Mouse (Mus musculus): Measurements from ENCODE around the gene Tnfrsf4. TPM values are rescaled to one million over a fixed set of nuclear protein-coding genes. Genes with fewer than 3 reads are reported as not detected.

The Tnfrsf4 gene
- total RNA-seq, 2 experiments from 2014 or later, result 1.2 to 2.1 TPM

GRCm38 (mm10) chr4:156064510-156064897 lies 50.9 kb downstream of the Tnfrsf4 start:
- ATAC-seq (ENCODE audit: poor library complexity, severe bottlenecking), result no peak

GRCm38 (mm10) chr4:156065156-156065894 lies 51.7 kb downstream of the Tnfrsf4 start:
- no peak for ATAC-seq (ENCODE audit: poor library complexity, severe bottlenecking)

Other genes with a start within 250 kb of the Tnfrsf4 start
- gene Vwa1, start 239.1 kb upstream of the Tnfrsf4 start, total RNA-seq (2015), result not detected in 2 replicates
- gene Vwa1, start 239.1 kb upstream of the Tnfrsf4 start, total RNA-seq (2017), result 0.20 TPM in 1 of 2 replicates, not detected in the other
- 0.07 TPM in 1 of 2 replicates, not detected in the other for gene Tmem88b, start 228.0 kb upstream of the Tnfrsf4 start, total RNA-seq (2015)
- gene Tmem88b, start 228.0 kb upstream of the Tnfrsf4 start, total RNA-seq (2017), result not detected in 2 replicates
- not detected in 2 replicates for gene Ankrd65, start 223.4 kb upstream of the Tnfrsf4 start, total RNA-seq (2015)
- not detected in 2 replicates for gene Ankrd65, start 223.4 kb upstream of the Tnfrsf4 start, total RNA-seq (2017)
- 131 and 139 TPM in 2 replicates for gene Mrpl20, start 211.0 kb upstream of the Tnfrsf4 start, total RNA-seq (2015)
- 49.5 and 50.2 TPM in 2 replicates for gene Mrpl20, start 211.0 kb upstream of the Tnfrsf4 start, total RNA-seq (2017)
- 65.8 and 69.8 TPM in 2 replicates for gene Ccnl2, start 201.4 kb upstream of the Tnfrsf4 start, total RNA-seq (2015)
- gene Ccnl2, start 201.4 kb upstream of the Tnfrsf4 start, total RNA-seq (2017), result 93.7 and 95.6 TPM in 2 replicates
- gene Aurkaip1, start 182.6 kb upstream of the Tnfrsf4 start, total RNA-seq (2015), result 99.7 and 101 TPM in 2 replicates
- gene Aurkaip1, start 182.6 kb upstream of the Tnfrsf4 start, total RNA-seq (2017), result 131 and 143 TPM in 2 replicates
- gene Mxra8, start 174.2 kb upstream of the Tnfrsf4 start, total RNA-seq (2015), result not detected in 2 replicates
- 1.2 TPM in 2 replicates for gene Mxra8, start 174.2 kb upstream of the Tnfrsf4 start, total RNA-seq (2017)
- 9.8 and 10.8 TPM in 2 replicates for gene Dvl1, start 166.4 kb upstream of the Tnfrsf4 start, total RNA-seq (2015)
- 10.5 and 11.3 TPM in 2 replicates for gene Dvl1, start 166.4 kb upstream of the Tnfrsf4 start, total RNA-seq (2017)
- 0.93 and 1.4 TPM in 2 replicates for gene Tas1r3, start 150.5 kb upstream of the Tnfrsf4 start, total RNA-seq (2015)
- 0.66 and 1.1 TPM in 2 replicates for gene Tas1r3, start 150.5 kb upstream of the Tnfrsf4 start, total RNA-seq (2017)
- gene Cptp, start 144.4 kb upstream of the Tnfrsf4 start, total RNA-seq (2015), result 9.1 and 11.7 TPM in 2 replicates
- gene Cptp, start 144.4 kb upstream of the Tnfrsf4 start, total RNA-seq (2017), result 8.8 and 14.1 TPM in 2 replicates
- gene Ints11, start 144.3 kb upstream of the Tnfrsf4 start, total RNA-seq (2015), result 35.0 and 40.9 TPM in 2 replicates
- 22.0 and 23.0 TPM in 2 replicates for gene Ints11, start 144.3 kb upstream of the Tnfrsf4 start, total RNA-seq (2017)
- 11.4 and 14.1 TPM in 2 replicates for gene Pusl1, start 122.1 kb upstream of the Tnfrsf4 start, total RNA-seq (2015)
- gene Pusl1, start 122.1 kb upstream of the Tnfrsf4 start, total RNA-seq (2017), result 8.9 and 11.5 TPM in 2 replicates
- gene Acap3, start 122.0 kb upstream of the Tnfrsf4 start, total RNA-seq (2015), result 19.4 and 22.3 TPM in 2 replicates
- gene Acap3, start 122.0 kb upstream of the Tnfrsf4 start, total RNA-seq (2017), result 18.0 and 23.7 TPM in 2 replicates
- gene Ube2j2, start 70.0 kb upstream of the Tnfrsf4 start, total RNA-seq (2015), result 65.3 and 67.7 TPM in 2 replicates
- 91.4 and 101 TPM in 2 replicates for gene Ube2j2, start 70.0 kb upstream of the Tnfrsf4 start, total RNA-seq (2017)
- gene C1qtnf12, start 51.5 kb upstream of the Tnfrsf4 start, total RNA-seq (2015), result 30.3 and 40.1 TPM in 2 replicates
- gene C1qtnf12, start 51.5 kb upstream of the Tnfrsf4 start, total RNA-seq (2017), result 9.4 and 14.6 TPM in 2 replicates
- gene B3galt6, start 21.2 kb upstream of the Tnfrsf4 start, total RNA-seq (2015), result 3.5 and 3.6 TPM in 2 replicates
- 3.5 and 4.0 TPM in 2 replicates for gene B3galt6, start 21.2 kb upstream of the Tnfrsf4 start, total RNA-seq (2017)
- gene Sdf4, start 21.0 kb upstream of the Tnfrsf4 start, total RNA-seq (2015), result 43.6 and 57.5 TPM in 2 replicates
- 216 and 221 TPM in 2 replicates for gene Sdf4, start 21.0 kb upstream of the Tnfrsf4 start, total RNA-seq (2017)
- gene Tnfrsf18, start 12.3 kb downstream of the Tnfrsf4 start, total RNA-seq (2015), result 2.7 and 10.3 TPM in 2 replicates
- 6.0 and 7.2 TPM in 2 replicates for gene Tnfrsf18, start 12.3 kb downstream of the Tnfrsf4 start, total RNA-seq (2017)
- not detected in 2 replicates for gene Ttll10, start 45.6 kb downstream of the Tnfrsf4 start, total RNA-seq (2015)
- not detected in 2 replicates for gene Ttll10, start 45.6 kb downstream of the Tnfrsf4 start, total RNA-seq (2017)
- gene 9430015G10Rik, start 96.1 kb downstream of the Tnfrsf4 start, total RNA-seq (2015), result 11.7 and 15.7 TPM in 2 replicates
- 20.1 and 27.5 TPM in 2 replicates for gene 9430015G10Rik, start 96.1 kb downstream of the Tnfrsf4 start, total RNA-seq (2017)
- 0.09 and 0.60 TPM in 2 replicates for gene Rnf223, start 116.7 kb downstream of the Tnfrsf4 start, total RNA-seq (2015)
- 0.08 and 0.11 TPM in 2 replicates for gene Rnf223, start 116.7 kb downstream of the Tnfrsf4 start, total RNA-seq (2017)
- 2.9 and 4.2 TPM in 2 replicates for gene Agrn, start 183.6 kb downstream of the Tnfrsf4 start, total RNA-seq (2015)
- 1.8 and 2.9 TPM in 2 replicates for gene Agrn, start 183.6 kb downstream of the Tnfrsf4 start, total RNA-seq (2017)
- 6.3 and 6.4 TPM in 2 replicates for gene Isg15, start 187.0 kb downstream of the Tnfrsf4 start, total RNA-seq (2015)
- 5.4 and 7.2 TPM in 2 replicates for gene Isg15, start 187.0 kb downstream of the Tnfrsf4 start, total RNA-seq (2017)
- 0.11 and 0.42 TPM in 2 replicates for gene AW011738, start 189.5 kb downstream of the Tnfrsf4 start, total RNA-seq (2015)
- 0.49 and 0.66 TPM in 2 replicates for gene AW011738, start 189.5 kb downstream of the Tnfrsf4 start, total RNA-seq (2017)
- 0.11 TPM in 1 of 2 replicates, not detected in the other for gene Perm1, start 202.0 kb downstream of the Tnfrsf4 start, total RNA-seq (2015)
- not detected in 2 replicates for gene Perm1, start 202.0 kb downstream of the Tnfrsf4 start, total RNA-seq (2017)
- gene Plekhn1, start 221.0 kb downstream of the Tnfrsf4 start, total RNA-seq (2015), result 8.5 and 10.5 TPM in 2 replicates
- 11.2 and 14.1 TPM in 2 replicates for gene Plekhn1, start 221.0 kb downstream of the Tnfrsf4 start, total RNA-seq (2017)
- gene Noc2l, start 222.2 kb downstream of the Tnfrsf4 start, total RNA-seq (2015), result 23.9 and 25.2 TPM in 2 replicates
- 43.9 and 47.3 TPM in 2 replicates for gene Noc2l, start 222.2 kb downstream of the Tnfrsf4 start, total RNA-seq (2017)
- 0.04 and 0.34 TPM in 2 replicates for gene Samd11, start 241.8 kb downstream of the Tnfrsf4 start, total RNA-seq (2015)
- 0.49 TPM in 1 of 2 replicates, not detected in the other for gene Samd11, start 241.8 kb downstream of the Tnfrsf4 start, total RNA-seq (2017)

Data from megakaryocyte, adult 5-6 weeks (primary cell).